Comparison of ENCODE assay signal across 12 mouse cellular contexts in the genomic region with DNA sequence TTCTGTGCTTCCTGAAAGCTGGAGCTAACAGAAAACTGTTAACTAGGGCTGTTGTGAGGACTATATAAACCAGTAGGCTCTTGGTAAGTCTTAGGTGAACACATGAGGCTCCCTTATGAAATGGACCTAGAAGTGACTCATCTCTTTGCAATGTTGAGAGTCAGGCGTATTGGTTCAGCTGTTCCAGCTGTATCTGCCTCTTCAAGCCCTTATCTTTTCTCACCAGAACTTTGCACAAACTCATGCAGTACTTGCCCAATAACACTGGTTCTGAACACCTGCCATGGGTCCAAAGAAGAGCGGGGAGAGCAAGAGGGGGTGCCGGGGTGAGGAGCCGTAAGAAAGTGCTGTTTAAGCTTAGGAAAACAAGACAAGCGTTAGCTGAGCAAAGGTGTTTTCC. TPM values are rescaled to one million over a fixed set of nuclear protein-coding genes. Genes with fewer than 3 reads are reported as not detected.
A peak's percentile ranks its signal among the peaks of the same experiment; 100 is the strongest.
DNase-seq lines count a peak whose midpoint lies in the region.
"Had no signal": no experiment of that assay in that cellular context is flagged by ENCODE, and none has a peak within 500 bp of the region (broad histone marks: within the 10 kb centered on the region; RNA-seq: fewer than 3 reads in every experiment).

No protein-coding gene starts in this region.

- DNase-seq in adrenal gland, adult 2 months = peak; percentile 17
- no peak for DNase-seq in adrenal gland, adult 18-20 months (ENCODE audit: low spot score in 2 of 2)
- peak; percentile 31 for DNase-seq in spleen, adult 12 weeks (ENCODE audit: low spot score)
- DNase-seq in spleen, adult 18-20 months = no peak
- peak; percentile 28 for DNase-seq in liver
- DNase-seq in gastrocnemius, postnatal 4 days (ENCODE audit: low spot score in 2 of 2) = no peak
- DNase-seq in layer of hippocampus, adult 18-20 months (ENCODE audit: low spot score in 2 of 2) = no peak
- no peak for DNase-seq in right cerebral cortex, postnatal 14 days
- DNase-seq: B cell, adult 2 months; gastrocnemius, adult 2 months; left cerebral cortex, postnatal 4 days; thymus, postnatal 4 days had no signal

RNA-seq across cellular contexts. Expression of a gene that starts 1.9 kb away (rescaled TPM):
- 100 to 1,000 TPM in 1 of 2 experiments, 10 to 100 TPM in 1; 64.8 to 109 TPM for total RNA-seq in adrenal gland, adult 2 months (2021)
- 11.7 and 13.9 TPM in 2 replicates for polyA plus RNA-seq in adrenal gland, adult 2 months (2012; rRNA removed)
- total RNA-seq in adrenal gland, adult 18-20 months (2021) = 100 to 1,000 TPM in 1 of 2 experiments, 10 to 100 TPM in 1; 92.7 to 117 TPM
- total RNA-seq in gastrocnemius, postnatal 4 days (2021) = 10 to 100 TPM; 52.5 to 55.5 TPM
- total RNA-seq in layer of hippocampus, adult 18-20 months (2021) = 10 to 100 TPM; 45.8 to 48.8 TPM

RNA-seq across cellular contexts. Expression of a gene that starts 49.9 kb away (rescaled TPM):
- total RNA-seq in adrenal gland, adult 2 months (2021) = 10 to 100 TPM; 22.9 to 28.4 TPM
- polyA plus RNA-seq in adrenal gland, adult 2 months (2012; rRNA removed) = 15.1 and 20.7 TPM in 2 replicates
- total RNA-seq in adrenal gland, adult 18-20 months (2021) = 10 to 100 TPM; 25.7 to 37.2 TPM
- 10 to 100 TPM; 10.9 to 11.5 TPM for total RNA-seq in gastrocnemius, postnatal 4 days (2021)
- total RNA-seq in layer of hippocampus, adult 18-20 months (2021) = 10 to 100 TPM; 18.0 to 22.3 TPM

Comparison
In these comparisons a context has a peak if more than half of its experiments do, and no peak if none do; other contexts are left out.
1. DNase-seq: peak in adrenal gland, adult 2 months (single experiment), spleen, adult 12 weeks (single experiment) and liver (single experiment); none in adrenal gland, adult 18-20 months (0 of 2), spleen, adult 18-20 months (0 of 2), gastrocnemius, postnatal 4 days (0 of 2), layer of hippocampus, adult 18-20 months (0 of 2) and right cerebral cortex, postnatal 14 days (single experiment).